Mouse (Mus musculus) ovary, postnatal 10 days (tissue): Measurements from ENCODE around the gene Ninj2.

Experiments used
- DNase-seq: peaks from one replicate; pipeline ENCODE4 v3.0.0; 2022; ENCODE audit warnings: low spot score

Ninj2 gene

DNA sequence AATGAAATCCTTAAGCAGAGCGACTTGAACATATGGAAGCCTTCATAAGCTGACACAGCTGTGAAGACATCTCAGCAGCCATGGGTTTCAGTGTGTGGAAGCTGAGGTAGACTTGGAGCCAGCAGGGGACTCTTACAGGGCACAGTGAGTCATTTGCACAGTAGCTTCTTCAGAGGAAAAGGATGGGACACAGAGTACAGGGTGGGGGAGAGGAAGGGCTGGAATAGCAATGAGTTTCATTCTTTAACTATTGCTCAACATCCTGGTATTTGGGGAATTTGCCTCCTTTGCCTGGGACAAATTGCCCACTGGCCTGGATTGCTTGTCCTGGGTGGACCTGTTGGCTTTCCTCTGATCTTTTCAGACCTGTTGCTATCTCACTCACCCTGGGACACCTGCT is 52.3 kb downstream of the Ninj2 start:
- no peak for DNase-seq

DNA sequence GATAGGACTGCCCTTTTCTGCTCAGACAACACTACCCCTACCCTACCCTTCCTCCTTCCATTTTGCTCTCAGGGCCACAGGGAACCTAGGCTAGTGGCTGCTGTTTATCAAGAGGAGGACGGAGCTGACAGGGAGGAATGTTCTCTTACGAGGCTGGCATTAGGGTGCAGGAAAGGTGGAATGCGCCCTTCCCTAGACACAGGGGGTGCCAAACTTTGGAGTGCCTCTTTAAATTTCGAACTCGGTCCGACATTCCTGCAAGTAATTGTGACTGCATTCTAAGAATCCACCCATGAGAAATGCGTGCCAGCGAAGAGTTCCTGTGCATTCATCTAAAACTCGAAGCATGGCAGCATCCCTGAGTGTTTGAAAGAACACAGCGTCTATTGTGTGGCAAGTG is 53.5 kb downstream of the Ninj2 start:
- DNase-seq = no peak

DNA sequence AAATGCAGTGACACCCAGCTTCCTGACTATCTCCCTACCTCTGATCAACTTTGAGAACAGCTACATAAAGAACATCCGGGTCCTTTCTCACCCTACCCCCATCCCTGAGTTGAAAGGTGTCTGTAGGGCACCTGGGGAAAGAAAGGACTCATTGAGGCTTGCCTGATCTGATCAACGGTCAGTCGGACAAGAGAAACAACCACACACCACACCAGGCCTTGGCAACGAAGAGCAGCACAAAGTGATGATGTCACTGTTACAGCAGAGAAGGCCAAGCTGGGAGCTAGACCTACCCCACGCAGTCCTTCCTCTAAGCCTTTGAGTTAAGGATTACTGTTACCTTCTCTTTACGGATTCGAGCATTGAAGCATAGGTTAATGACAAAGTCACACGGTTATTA is 54.3 kb downstream of the Ninj2 start:
- DNase-seq = no peak

DNA sequence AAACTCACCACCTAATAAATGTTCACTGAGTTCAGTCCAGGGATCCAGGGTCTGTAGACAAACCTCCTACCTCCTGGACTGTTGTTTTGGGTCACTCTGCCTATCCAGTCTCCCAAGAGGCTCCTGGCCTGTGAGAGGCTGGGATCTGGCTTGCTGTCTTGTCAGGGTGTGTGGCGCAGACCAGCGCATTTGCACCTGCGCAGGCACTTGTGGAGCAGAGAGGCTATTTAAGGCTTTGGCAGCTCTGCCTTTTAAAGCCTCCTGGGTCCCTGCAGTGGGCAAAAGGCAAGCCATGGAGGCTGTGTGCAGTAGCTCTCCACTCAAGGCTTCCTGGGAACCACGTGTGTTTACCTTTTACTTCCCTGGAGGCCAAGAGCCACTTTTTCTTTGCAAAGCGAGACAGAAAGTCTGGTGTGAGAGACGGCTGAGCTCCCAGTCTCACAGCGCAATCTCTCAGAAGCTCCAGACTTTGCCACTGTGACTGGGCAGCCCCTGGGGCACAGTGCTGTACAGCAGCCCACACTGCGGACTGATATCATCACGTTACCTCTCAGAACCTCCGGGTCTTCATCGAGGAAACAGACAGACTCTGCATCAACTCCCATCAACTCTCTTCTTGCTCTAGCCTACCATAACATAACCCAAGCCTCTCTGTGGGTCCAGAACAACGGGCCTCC is 55.7 kb downstream of the Ninj2 start:
- no peak for DNase-seq

DNA sequence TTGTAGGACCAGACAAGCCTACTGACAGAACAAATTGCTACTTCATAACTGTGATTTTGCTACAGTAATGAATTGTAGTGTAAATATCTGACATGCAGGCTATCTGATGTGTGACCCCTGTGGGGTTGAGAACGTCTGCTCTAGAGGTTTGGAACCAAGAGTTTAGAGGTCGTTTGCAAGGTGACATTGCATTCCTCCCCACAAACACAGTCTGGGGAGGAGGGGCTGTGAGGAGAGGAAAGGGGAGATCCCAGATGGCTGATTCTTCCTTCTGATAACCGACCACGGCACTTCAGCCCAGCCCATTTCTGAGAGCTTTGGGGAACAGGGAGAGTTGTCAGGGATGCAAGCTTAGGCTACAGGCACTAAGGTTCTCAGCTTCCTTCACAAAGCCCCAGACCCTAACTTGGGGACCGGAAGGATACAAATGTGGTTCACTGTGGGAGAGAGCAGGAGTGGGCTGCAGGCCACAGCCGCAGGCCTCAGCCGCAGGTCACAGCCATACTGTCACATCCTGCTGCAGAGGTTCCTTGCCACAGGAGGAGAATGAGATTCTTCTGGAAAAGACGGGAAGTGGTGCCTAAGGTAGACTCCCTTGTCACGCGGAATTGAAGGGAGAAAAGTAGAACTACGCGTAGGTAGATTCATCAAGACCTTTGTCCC is 56.4 kb downstream of the Ninj2 start:
- DNase-seq = no peak

DNA sequence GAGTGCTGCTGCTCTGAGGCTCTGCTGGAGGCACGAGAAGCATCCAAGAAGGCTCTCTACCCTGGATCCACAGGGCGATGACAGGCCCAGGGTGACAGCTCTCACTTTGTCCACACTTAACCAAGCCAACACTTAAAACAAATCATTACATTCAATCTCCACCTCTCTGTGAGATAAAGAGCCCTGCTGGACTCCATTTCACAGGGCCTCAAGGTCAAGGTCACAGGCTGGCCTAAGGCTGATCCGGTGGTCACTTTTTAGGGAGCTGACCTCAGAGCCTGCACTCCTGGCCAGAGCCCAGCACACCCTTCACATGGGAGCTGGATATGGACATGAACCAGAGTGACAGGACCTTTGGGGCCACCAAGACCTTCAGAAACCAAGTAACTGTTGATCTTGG is 57.1 kb downstream of the Ninj2 start:
- DNase-seq = no peak

DNA sequence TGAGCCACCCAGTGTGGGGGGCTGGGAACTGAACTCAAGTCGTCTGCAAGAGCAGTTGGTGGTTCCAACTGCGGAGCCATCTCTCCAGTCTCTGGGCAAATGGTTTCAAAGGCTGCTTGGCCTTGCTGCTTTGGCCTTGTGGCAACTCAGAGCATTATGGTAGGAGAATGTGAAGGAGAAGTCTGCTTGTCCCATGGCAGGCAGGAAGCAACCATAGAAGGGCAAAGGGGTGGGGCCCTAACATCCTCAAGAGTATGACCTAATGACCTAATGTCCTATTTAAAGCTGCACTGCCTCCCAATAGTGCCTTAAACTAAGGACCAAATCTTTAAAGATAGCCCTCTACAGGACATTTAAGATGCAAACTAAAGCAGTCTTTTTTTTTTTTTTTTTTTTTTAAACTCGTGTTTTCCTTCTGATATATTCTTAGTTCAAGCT is 58.5 kb downstream of the Ninj2 start:
- DNase-seq = no peak

DNA sequence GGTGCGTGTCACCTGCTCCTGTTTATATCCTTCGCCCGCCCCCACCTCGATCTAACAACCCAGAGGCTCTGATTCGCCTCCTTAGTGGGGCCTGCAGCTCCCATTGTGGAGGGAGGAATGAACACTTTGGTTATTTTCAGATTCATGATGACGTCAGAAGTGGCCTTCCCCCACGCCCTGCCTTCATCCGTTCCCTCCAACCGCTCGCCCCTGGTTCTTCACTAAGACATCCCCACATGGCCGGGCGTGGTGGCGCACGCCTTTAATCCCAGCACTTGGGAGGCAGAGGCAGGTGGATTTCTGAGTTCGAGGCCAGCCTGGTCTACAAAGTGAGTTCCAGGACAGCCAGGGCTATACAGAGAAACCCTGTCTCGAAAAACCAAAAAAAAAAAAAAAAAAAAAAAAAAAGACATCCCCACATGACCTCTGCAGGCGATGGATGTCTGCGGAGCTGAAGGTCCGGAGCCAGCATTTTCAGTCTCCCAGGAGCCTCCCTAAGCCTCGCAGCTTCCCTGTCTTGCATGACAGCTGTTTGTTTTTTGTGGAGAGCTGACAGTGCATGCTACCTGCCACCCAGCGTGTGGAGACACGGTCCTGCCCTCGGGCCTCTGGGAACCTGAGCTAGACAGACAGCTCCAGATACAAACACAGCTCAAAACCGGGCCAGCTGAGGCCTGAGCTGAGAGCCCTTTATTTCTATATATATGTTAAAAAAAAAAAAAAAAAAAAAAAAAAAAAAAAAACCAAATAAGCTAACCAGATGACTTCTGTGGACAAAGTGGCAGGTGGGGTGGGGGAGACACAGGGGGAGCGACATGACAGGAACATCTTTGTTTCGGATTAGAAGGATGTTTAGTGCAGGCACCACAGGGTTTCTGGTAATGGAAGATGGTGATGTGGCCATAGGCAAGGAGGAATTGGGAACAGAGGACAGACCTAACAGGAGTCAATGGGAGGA is 59.9 kb downstream of the Ninj2 start:
- DNase-seq = no peak

DNA sequence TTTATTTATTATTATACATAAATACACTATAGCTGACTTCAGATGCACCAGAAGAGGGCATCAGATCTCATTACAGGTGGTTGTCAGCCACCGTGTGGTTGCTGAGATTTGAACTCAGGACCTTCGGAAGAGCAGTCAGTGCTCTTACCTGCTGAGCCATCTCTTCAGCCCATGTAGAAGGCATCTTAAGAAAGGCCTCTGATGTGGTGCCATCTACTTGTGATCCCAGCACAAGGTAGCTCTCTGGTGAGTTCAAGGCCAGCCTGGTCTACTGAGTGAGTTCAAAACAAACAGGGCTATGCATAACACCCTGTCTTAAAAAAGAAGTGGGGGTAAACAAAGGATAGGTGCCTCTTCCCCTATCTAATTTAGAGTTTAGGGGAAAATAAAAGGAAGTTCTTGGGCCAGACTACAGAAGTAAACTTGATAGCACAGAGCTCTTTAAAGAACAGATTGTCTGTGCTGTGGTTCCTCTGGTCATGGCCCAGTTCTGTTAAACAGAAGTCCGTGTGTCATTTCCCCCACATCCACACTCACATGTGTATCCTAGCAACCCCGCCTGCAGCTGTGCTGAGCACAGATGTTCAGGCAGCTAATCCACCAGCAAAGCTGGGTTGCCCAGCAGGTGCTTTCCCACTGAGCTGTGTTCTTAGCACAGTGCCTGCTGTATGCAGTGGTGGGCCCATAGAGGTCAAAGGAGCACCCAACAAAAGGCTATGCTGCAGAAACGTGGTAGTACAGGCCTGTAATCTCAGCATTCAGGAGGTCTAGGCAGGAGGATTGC is 61.6 kb downstream of the Ninj2 start:
- no peak for DNase-seq

DNA sequence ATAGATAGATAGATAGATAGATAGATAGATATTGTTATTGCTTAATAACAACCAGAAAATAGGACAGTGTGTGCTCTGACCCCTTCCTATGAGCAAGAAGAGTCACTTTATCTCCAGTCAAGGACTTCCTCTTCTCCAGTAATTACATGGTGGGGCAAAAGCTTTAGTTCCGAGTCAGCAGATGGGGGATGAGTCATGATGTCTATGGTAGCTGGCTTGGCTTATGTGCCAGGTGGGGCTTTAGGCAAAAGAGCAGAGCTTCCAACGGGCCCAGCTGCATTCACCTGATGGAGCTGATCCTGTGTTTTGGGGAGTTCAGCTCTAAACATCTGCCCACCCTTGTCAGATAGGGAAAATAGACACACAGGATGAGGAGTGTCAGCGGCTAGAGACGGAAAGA is 62.4 kb downstream of the Ninj2 start:
- DNase-seq = no peak

DNA sequence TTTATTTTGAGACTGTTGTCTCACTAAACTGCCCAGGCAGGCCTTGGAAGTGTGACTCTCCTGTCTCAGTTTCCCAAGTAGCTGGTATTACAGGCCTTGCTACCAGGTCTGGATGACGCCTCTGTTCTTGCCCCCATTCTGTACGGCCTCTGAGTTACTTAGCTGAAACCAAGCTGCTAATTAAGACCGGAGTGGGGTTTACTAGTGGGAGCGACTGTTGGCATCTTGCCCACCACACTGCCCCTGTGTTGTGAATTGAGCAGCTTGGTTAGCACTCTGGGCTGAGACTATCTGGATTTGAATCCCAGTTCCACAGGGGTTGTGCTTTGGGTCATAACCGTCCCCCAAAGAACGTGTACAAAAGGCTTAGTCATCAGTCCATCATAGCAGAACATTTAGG is 64.3 kb downstream of the Ninj2 start:
- DNase-seq = no peak

DNA sequence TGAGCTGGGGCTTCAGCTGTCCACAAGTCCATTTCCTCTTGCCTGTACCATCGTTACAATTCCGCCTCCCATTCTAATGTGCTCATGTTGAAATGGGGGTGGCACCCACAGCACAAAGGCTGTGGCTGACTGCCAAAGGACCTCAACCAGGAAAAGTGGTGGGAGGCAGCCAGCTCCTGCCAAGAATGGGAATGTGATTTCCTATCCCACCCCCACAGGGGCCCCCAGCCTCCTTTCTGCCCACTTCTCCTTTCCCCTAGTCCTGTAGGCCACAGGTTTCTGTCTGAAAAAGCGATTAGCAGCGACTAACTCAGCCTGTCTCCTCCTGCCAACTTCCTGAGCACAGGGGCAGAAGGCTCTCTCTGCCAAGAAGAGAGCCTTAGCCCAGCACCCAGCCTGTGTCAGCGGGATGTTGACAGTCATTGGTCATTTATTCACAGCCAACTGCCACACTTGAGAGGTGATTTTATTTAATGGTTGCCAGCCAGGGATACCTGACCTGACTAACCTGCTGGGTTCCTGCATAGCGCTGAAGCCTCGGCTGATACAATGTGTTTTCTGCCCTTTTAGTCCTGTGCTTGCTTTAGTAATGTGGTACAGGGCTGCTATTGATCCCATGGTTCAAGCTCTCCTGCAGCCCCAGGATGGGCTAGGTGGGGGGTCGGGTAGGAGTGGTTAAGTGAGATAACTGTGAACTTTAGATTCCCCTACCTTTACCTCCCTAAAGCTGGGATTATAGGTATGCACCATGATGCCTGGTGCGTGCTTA is 66.2 kb downstream of the Ninj2 start:
- DNase-seq = no peak

DNA sequence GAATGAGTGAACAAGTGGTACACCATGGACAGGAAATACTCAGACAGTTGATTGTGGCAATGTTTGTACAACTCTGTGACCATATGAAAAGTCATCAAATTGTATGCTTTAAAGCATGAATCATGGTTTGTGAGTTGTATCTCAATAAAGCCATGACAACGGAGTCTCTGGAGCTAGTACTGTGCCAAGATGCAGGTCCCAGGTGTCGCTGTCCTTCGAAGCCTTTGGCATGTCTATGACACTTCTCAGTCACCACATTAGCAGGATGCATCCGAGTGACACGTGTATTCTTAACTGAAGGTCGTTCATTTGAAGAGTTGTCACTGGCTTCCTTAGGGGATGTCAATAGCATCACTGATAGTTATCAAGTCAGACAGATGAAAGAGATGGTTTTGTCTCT is 69.8 kb downstream of the Ninj2 start:
- no peak for DNase-seq

DNA sequence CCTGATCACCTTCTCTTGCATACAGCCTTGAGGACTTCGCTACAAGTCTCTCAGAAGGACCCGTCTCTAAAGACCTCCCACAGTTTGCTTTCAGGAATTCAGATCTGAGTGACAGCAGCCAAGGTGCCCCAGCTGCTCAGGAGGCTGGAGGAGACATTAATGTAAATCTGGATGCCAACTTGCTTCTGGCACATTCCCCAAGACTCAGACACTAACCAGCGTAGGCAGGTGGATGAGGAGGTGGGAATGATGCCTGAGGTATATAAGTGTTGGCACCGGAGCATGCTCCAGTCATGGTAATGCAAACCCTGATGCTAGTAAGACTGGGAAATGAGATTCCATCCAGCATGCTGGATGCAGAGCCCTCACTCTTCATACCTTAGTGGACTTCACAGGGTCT is 71.6 kb downstream of the Ninj2 start:
- DNase-seq = no peak

DNA sequence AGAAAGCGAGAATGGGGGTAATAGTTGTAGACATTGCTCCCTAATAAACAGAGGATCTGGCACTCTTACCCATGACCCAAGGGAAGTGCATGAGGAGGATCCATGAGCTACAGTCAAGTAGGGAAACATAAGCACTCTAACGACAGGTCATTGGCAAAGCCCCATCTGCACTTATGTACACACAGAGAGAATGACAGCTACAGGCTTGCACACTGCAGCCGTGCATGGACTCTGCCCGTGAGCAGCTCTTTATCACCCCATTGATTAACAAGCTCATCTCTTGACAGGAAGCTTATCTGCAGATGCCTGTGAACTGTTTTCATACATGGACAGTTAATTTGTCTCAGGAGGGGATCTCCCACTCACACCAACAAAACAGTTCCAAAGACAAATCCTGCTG is 74.4 kb downstream of the Ninj2 start:
- DNase-seq = no peak

DNA sequence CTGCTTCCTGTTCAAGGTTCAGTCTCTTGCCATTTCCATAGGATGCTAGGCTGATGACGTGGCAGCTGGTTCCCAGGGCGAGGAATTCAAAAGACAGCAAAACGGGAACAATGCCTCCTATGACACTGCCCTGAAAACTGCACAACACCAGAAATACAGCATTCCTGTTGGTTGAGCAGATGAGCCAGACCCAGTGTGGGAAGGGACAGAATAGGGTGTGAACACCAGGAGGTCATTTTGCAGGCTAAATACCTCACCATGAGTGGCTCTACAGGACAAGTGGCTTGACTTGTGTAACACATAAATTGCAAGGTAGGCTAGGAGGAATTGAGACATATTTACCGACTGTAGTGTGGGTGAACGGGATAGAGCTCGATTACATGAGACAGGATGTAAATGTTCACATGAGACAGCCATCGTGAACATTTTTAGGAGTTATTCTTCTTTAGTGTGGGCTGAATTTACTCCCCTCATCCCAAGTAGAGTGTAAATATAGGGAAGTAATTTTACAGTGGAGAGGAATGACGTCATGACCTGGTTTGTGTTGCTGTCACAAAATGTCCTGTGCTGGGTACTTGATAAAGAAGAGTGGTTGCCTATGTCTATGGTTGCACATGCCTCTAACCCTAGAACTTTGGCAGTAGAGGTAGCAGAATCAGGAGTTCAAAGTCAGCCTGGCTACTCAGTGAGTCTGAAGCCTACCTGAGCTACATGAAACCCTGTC is 79.3 kb downstream of the Ninj2 start:
- DNase-seq = no peak

DNA sequence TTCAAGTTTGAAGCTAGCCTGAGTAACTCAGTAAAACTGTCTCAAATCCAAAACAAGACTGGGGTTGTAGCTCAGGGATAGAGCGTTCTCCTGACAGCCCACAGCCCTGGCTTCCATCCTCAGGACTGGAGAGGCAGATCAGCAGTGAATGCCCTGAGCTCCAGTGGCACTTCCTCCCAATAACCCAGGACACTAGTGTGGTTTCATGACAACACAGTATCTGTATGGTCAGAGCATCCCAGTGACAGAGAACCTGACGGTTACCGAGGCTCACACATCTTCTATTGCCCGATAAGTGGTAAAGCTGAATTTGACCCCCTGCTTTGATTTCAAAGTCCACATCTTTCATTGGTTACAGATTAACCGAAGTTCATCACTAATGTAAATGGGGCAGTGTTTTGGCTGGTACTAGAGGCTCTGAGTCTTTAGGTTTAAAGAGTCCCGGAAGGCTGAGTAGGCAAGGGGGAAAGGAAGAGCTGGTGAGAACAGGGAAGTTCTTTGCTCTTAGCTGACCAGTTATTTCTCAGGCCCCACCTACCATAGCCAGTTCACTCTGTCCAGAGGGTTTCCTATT is 81.0 kb downstream of the Ninj2 start:
- no peak for DNase-seq

DNA sequence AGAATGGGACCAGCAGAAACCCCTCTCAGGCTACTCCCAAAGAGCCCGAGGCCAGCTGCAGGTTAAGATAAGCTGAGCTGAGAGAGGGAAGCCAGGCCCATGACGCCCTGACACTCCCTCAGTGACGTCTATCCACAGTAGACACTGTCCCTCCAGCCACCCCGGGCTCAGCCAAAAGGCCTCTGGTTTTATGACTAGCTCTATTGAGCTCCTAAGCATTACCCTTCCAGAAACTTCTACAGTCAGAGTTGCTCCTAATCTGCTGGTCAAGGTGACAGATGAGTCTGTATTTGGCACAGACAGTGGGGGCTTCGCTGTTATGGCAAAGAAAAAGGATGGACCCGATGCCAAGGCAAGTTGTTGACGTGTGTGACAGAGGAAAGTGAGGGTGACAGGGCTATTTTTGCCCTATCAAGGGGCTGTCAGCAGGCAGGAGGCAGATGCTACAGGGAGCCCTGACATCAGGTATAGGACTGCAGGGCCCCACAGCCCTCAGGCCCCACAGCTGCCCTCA is 81.5 kb downstream of the Ninj2 start:
- no peak for DNase-seq

DNA sequence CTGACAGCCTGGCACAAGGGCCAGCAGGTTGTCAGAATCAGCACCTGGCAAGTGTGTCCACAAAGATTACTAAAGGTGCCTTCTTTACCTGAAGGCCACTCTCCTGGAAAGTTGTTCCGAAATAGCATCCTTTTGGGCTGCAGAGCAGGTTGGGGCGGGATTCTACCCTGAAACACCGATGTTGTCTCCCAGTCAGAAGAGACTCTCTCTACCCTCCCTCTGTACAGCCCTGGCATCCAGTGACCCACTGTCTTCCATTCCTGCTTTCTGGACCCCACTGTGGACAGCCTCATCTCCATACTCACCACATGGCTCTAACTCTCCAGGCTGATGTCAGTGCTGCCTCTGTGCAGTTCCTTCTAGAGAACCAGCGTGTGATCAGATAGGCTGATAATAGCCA is 82.5 kb downstream of the Ninj2 start:
- DNase-seq = no peak
